Mouse (Mus musculus): ENCODE measurements around the gene Trappc1.

The Trappc1 gene

GRCm38 (mm10) chr11:69369990-69370816 lies 46.4 kb downstream of the Trappc1 start:
- DNase-seq: no peak

- DNase-seq: no peak
Measured at GRCm38 (mm10) chr11:69370817-69371215, 47.0 kb downstream of the Trappc1 start.

- no peak for DNase-seq
Measured at GRCm38 (mm10) chr11:69371601-69372000, 47.8 kb downstream of the Trappc1 start.

- DNase-seq: peak; percentile 87 to 92
Measured at GRCm38 (mm10) chr11:69372056-69372779, 48.4 kb downstream of the Trappc1 start.

- DNase-seq: peak in 1 of 2 experiments; percentile 22
Measured at GRCm38 (mm10) chr11:69372780-69373170, 49.0 kb downstream of the Trappc1 start.

GRCm38 (mm10) chr11:69373223-69373965 lies 49.6 kb downstream of the Trappc1 start:
- no peak for DNase-seq

Data from cerebellum, postnatal 36 days (tissue).